Mouse (Mus musculus): ENCODE measurements around the gene Hdgf. TPM values are rescaled to one million over a fixed set of nuclear protein-coding genes. Genes with fewer than 3 reads are reported as not detected.

The Hdgf gene
- polyA plus RNA-seq, 1 experiment from 2014 or later: 289 TPM

- ATAC-seq (replicated peaks; ENCODE audit: insufficient number of reproducible peaks, low FRiP score, low TSS enrichment, low read depth): peak; percentile 26; the same call in 1 of the 2 replicates
- H3K36me3 ChIP-seq (replicated peaks; ENCODE audit: control insufficient read depth, insufficient read depth, low read depth, low read length): peaks cover 2% of the 10 kb centered on the region; the same call in 1 of the 2 replicates
- peak overlapping the region; percentile 71 for H3K4me2 ChIP-seq (ENCODE audit: low read depth, low read length)
- H3K27me3 ChIP-seq (ENCODE audit: control insufficient read depth, insufficient read depth, low read length): no peaks in the 10 kb centered on the region
- 7% methylated on average over 26 of the region's 26 CpGs for whole genome bisulfite sequencing
- no peak for DNase-seq (ENCODE audit: low spot score)
- peak overlapping the region; percentile 92 for H3K4me3 ChIP-seq (ENCODE audit: low read depth, low read length)
- no peaks in the 10 kb centered on the region for H3K9me3 ChIP-seq (replicated peaks; ENCODE audit: control insufficient read depth, low read length)
- peak overlapping the region; percentile 93 for H3K9ac ChIP-seq (replicated peaks; ENCODE audit: low read length)
- H3K27ac ChIP-seq (replicated peaks; ENCODE audit: low read depth, low read length): peak overlapping the region; percentile 86; the same call in 1 of the 2 replicates
- H3K4me1 ChIP-seq (ENCODE audit: control insufficient read depth, insufficient read depth, low read length): no peaks in the 10 kb centered on the region; the same call in 1 of the 2 replicates
These were observed 23.4 kb downstream of the Hdgf start for GRCm38 (mm10) chr3:87929341-87930077.

GRCm38 (mm10) chr3:87930078-87930795 lies 24.1 kb downstream of the Hdgf start, which contains the start of the genes Isg20l2 and Rrnad1:
TSS of gene Isg20l2 (plus strand) at chr3:87930314.
TSS of gene Rrnad1 (minus strand) at chr3:87930717.
- H3K27me3 ChIP-seq (ENCODE audit: control insufficient read depth, insufficient read depth, low read length): no peaks in the 10 kb centered on the region
- peak; percentile 97 for DNase-seq (ENCODE audit: low spot score)
- WGBS: under 1% methylated on average over 62 of the region's 78 CpGs

GRCm38 (mm10) chr3:87934026-87934425 lies 27.9 kb downstream of the Hdgf start:
- Histone ChIP-seq H3K36me3 (replicated peaks; ENCODE audit: control insufficient read depth, insufficient read depth, low read depth, low read length) (peaks cover 4% of the 10 kb centered on the region), H3K27me3 (ENCODE audit: control insufficient read depth, insufficient read depth, low read length) (no peaks in the 10 kb centered on the region), H3K9me3 (replicated peaks; ENCODE audit: control insufficient read depth, low read length) (no peaks in the 10 kb centered on the region), H3K4me2 (ENCODE audit: low read depth, low read length) (no peak overlapping the region), H3K9ac (replicated peaks; ENCODE audit: low read length) (no peak overlapping the region), H3K27ac (replicated peaks; ENCODE audit: low read depth, low read length) (no peak overlapping the region), H3K4me3 (ENCODE audit: low read depth, low read length) (no peak overlapping the region), H3K4me1 (ENCODE audit: control insufficient read depth, insufficient read depth, low read length) (no peaks in the 10 kb centered on the region; the same call in 1 of the 2 replicates)
- DNase-seq (ENCODE audit: low spot score) (no peak), ATAC-seq (replicated peaks; ENCODE audit: insufficient number of reproducible peaks, low FRiP score, low TSS enrichment, low read depth) (no peak)
- WGBS: 85% methylated on average over 5 of the region's 5 CpGs

More at GRCm38 (mm10) chr3:87930078-87930795, 24.1 kb downstream of the Hdgf start, which contains the start of the genes Isg20l2 and Rrnad1:
- H3K4me3 ChIP-seq (ENCODE audit: low read depth, low read length): peak within 1 kb of the TSS; percentile 92
- peak within 1 kb of the TSS; percentile 93 for H3K9ac ChIP-seq (replicated peaks; ENCODE audit: low read length)
- peak within 1 kb of the TSS; percentile 86 for H3K27ac ChIP-seq (replicated peaks; ENCODE audit: low read depth, low read length)
- H3K36me3 ChIP-seq (replicated peaks; ENCODE audit: control insufficient read depth, insufficient read depth, low read depth, low read length): peaks cover 2% of the 10 kb centered on the region; the same call in 1 of the 2 replicates
- H3K4me2 ChIP-seq (ENCODE audit: low read depth, low read length): peak within 1 kb of the TSS; percentile 71
- no peaks in the 10 kb centered on the region for H3K9me3 ChIP-seq (replicated peaks; ENCODE audit: control insufficient read depth, low read length)
- H3K4me1 ChIP-seq (ENCODE audit: control insufficient read depth, insufficient read depth, low read length): no peaks in the 10 kb centered on the region; the same call in 1 of the 2 replicates
- ATAC-seq (replicated peaks; ENCODE audit: insufficient number of reproducible peaks, low FRiP score, low TSS enrichment, low read depth): peak; percentile 97

GRCm38 (mm10) chr3:87934501-87934900 lies 28.4 kb downstream of the Hdgf start:
- ATAC-seq (replicated peaks; ENCODE audit: insufficient number of reproducible peaks, low FRiP score, low TSS enrichment, low read depth) (no peak), DNase-seq (ENCODE audit: low spot score) (no peak)
- 72% methylated on average over 4 of the region's 4 CpGs for WGBS
- no peak overlapping the region for H3K27ac ChIP-seq (replicated peaks; ENCODE audit: low read depth, low read length)
- H3K4me1 ChIP-seq (ENCODE audit: control insufficient read depth, insufficient read depth, low read length): no peaks in the 10 kb centered on the region
- H3K36me3 ChIP-seq (replicated peaks; ENCODE audit: control insufficient read depth, insufficient read depth, low read depth, low read length): peaks cover 8% of the 10 kb centered on the region
- H3K27me3 ChIP-seq (ENCODE audit: control insufficient read depth, insufficient read depth, low read length): no peaks in the 10 kb centered on the region
- H3K9me3 ChIP-seq (replicated peaks; ENCODE audit: control insufficient read depth, low read length): no peaks in the 10 kb centered on the region
- H3K4me2 ChIP-seq (ENCODE audit: low read depth, low read length): no peak overlapping the region
- no peak overlapping the region for H3K4me3 ChIP-seq (ENCODE audit: low read depth, low read length)
- H3K9ac ChIP-seq (replicated peaks; ENCODE audit: low read length): no peak overlapping the region

GRCm38 (mm10) chr3:87935201-87935600 lies 29.1 kb downstream of the Hdgf start:
- Histone ChIP-seq H3K36me3 (replicated peaks; ENCODE audit: control insufficient read depth, insufficient read depth, low read depth, low read length) (peaks cover 8% of the 10 kb centered on the region), H3K4me3 (ENCODE audit: low read depth, low read length) (no peak overlapping the region), H3K27ac (replicated peaks; ENCODE audit: low read depth, low read length) (no peak overlapping the region), H3K27me3 (ENCODE audit: control insufficient read depth, insufficient read depth, low read length) (no peaks in the 10 kb centered on the region), H3K4me2 (ENCODE audit: low read depth, low read length) (no peak overlapping the region), H3K9me3 (replicated peaks; ENCODE audit: control insufficient read depth, low read length) (no peaks in the 10 kb centered on the region), H3K4me1 (ENCODE audit: control insufficient read depth, insufficient read depth, low read length) (no peaks in the 10 kb centered on the region), H3K9ac (replicated peaks; ENCODE audit: low read length) (no peak overlapping the region)
- WGBS: 86% methylated on average over 4 of the region's 4 CpGs
- no peak for DNase-seq (ENCODE audit: low spot score)
- no peak for ATAC-seq (replicated peaks; ENCODE audit: insufficient number of reproducible peaks, low FRiP score, low TSS enrichment, low read depth)

- H3K4me1 ChIP-seq (ENCODE audit: control insufficient read depth, insufficient read depth, low read length): no peaks in the 10 kb centered on the region
- H3K9me3 ChIP-seq (replicated peaks; ENCODE audit: control insufficient read depth, low read length): no peaks in the 10 kb centered on the region
- ATAC-seq (replicated peaks; ENCODE audit: insufficient number of reproducible peaks, low FRiP score, low TSS enrichment, low read depth) (peak; percentile 32; the same call in 1 of the 2 replicates), DNase-seq (ENCODE audit: low spot score) (peak; percentile 92)
- no peak overlapping the region for H3K4me3 ChIP-seq (ENCODE audit: low read depth, low read length)
- 94% methylated on average over 2 of the region's 2 CpGs for WGBS
- peaks cover 8% of the 10 kb centered on the region for H3K36me3 ChIP-seq (replicated peaks; ENCODE audit: control insufficient read depth, insufficient read depth, low read depth, low read length)
- H3K27ac ChIP-seq (replicated peaks; ENCODE audit: low read depth, low read length): no peak overlapping the region
- no peak overlapping the region for H3K9ac ChIP-seq (replicated peaks; ENCODE audit: low read length)
- H3K4me2 ChIP-seq (ENCODE audit: low read depth, low read length): no peak overlapping the region
- no peaks in the 10 kb centered on the region for H3K27me3 ChIP-seq (ENCODE audit: control insufficient read depth, insufficient read depth, low read length)
These were observed 29.7 kb downstream of the Hdgf start for GRCm38 (mm10) chr3:87935776-87936175.

GRCm38 (mm10) chr3:87940611-87941010 lies 34.5 kb downstream of the Hdgf start:
- Histone ChIP-seq H3K27ac (replicated peaks; ENCODE audit: low read depth, low read length) (no peak overlapping the region), H3K4me2 (ENCODE audit: low read depth, low read length) (no peak overlapping the region), H3K4me3 (ENCODE audit: low read depth, low read length) (no peak overlapping the region), H3K9me3 (replicated peaks; ENCODE audit: control insufficient read depth, low read length) (no peaks in the 10 kb centered on the region), H3K4me1 (ENCODE audit: control insufficient read depth, insufficient read depth, low read length) (peaks cover 12% of the 10 kb centered on the region), H3K36me3 (replicated peaks; ENCODE audit: control insufficient read depth, insufficient read depth, low read depth, low read length) (peaks cover 9% of the 10 kb centered on the region), H3K9ac (replicated peaks; ENCODE audit: low read length) (no peak overlapping the region), H3K27me3 (ENCODE audit: control insufficient read depth, insufficient read depth, low read length) (no peaks in the 10 kb centered on the region)
- WGBS: 69% methylated on average over 5 of the region's 5 CpGs
- DNase-seq (ENCODE audit: low spot score) (no peak), ATAC-seq (replicated peaks; ENCODE audit: insufficient number of reproducible peaks, low FRiP score, low TSS enrichment, low read depth) (no peak)
